Mouse (Mus musculus) megakaryocyte, embryonic 14.5 days (primary cell): Measurements from ENCODE around the gene Cdh24.

Experiments
- FLI1 ChIP-seq: IDR thresholded peaks from 2 replicates; pipeline ENCODE4 v1.6.1; 2012; ENCODE audit warnings: low read length, inconsistent platforms, mixed read lengths
- GATA1 ChIP-seq: IDR thresholded peaks from 3 replicates; pipeline ENCODE4 v1.6.1; 2012; ENCODE audit warnings: mixed read lengths, low read length, inconsistent platforms, borderline replicate concordance

DNA sequence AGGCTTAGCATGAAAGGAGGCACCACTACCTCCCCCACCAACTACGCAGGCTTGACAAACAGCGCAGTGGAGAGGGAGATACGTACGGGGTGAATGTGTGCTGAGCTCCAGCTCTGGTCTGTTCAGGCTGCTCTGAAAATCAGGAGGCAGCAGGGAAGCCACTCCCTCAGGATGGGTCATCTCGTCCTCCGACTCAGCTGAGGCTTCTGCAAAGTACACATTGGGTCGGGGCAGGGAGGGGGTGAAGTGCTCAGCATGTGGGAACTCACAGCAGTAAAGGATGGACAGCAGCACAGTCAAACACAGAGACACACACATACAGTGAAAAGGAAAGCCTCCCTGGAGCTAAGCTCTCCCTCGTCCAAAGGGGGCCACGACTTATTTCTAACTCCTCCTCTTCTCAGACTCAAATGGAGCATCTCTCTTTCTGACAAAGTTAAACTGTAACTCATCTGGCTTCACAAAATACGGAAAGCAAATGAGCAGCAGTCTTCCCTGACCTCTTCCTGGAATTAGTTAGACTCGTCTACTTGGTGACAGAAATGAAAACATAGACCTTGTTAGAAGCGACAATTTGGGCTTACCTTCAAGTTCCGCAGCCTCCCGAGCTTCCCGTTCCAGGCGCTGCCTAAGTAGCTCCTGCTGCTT lies 37.6 kb upstream of the Cdh24 start:
- TF ChIP-seq GATA1 (no peak), FLI1 (no peak)
